Comparison of ENCODE assay signal across 32 mouse cellular contexts in the genomic region with DNA sequence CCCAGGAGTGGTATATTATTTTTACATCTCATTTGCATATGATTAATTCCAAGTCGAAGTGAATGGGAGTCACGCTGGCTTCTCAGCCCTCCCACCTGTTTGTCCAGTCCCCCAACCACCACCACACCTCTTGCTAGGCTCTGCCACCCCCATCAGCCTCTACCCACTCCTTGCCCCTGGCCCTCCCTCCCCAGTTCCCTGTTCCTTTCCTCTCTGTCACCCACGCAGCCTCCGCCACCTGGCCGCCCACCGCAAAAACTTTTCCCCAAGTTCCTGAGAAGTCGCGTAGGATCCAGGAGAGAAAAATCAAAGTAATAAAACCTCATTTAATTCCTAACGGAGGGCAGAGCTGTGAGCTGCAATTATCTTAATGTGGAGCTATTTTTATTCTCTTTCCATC. TPM values are rescaled to one million over a fixed set of nuclear protein-coding genes. Genes with fewer than 3 reads are reported as not detected.
A peak's percentile ranks its signal among the peaks of the same experiment; 100 is the strongest.
DNase-seq lines count a peak whose midpoint lies in the region; TF ChIP-seq lines count a peak whose summit lies in the region.
"Had no signal": no experiment of that assay in that cellular context is flagged by ENCODE, and none has a peak within 500 bp of the region (broad histone marks: within the 10 kb centered on the region; RNA-seq: fewer than 3 reads in every experiment).

No protein-coding gene starts in this region.

- H3K27ac ChIP-seq in heart, embryonic 10.5 days = no peak overlapping the region; the same call in 1 of the 2 replicates
- H3K27ac ChIP-seq in left cerebral cortex, adult 2 months = no peak overlapping the region
- H3K27ac ChIP-seq: embryonic facial prominence, embryonic 13.5 days; forebrain, embryonic 10.5 days; hindbrain, postnatal 0 days; limb, embryonic 13.5 days; lung, embryonic 15.5 days; midbrain, embryonic 10.5 days; neural tube, embryonic 12.5 days had no signal

- H3K36me3 ChIP-seq in heart, embryonic 10.5 days = no peaks in the 10 kb centered on the region
- H3K36me3 ChIP-seq: embryonic facial prominence, embryonic 13.5 days; forebrain, embryonic 10.5 days; limb, embryonic 13.5 days; lung, embryonic 15.5 days; midbrain, embryonic 10.5 days; neural tube, embryonic 12.5 days had no signal

- TF ChIP-seq CTCF in left cerebral cortex, adult 2 months (IDR thresholded peaks at IDR 0.05) = no peak

- DNase-seq in heart, embryonic 10.5 days (ENCODE audit: low spot score) = no peak
- no peak for DNase-seq in heart, postnatal 10 days
- peak; percentile 60 to 69 for DNase-seq in left cerebral cortex, postnatal 36 days (ENCODE audit: low spot score in 2 of 2)
- DNase-seq in left cerebral cortex, adult 2 months (ENCODE audit: extremely low spot score in 1 of 2, low spot score in 2 of 2) = no peak
- peak; percentile 59 for DNase-seq in right cerebral cortex, postnatal 25 days
- DNase-seq in right cerebral cortex, postnatal 14 days = no peak
- no peak for DNase-seq in embryo, embryonic 11 days
- DNase-seq: adrenal gland, postnatal 36 days; cerebellum, adult 2 months; cerebellum, postnatal 36 days; forebrain, postnatal 0 days; kidney, adult 9 months; kidney, postnatal 10 days; layer of hippocampus, postnatal 36 days; thymus, postnatal 4 days had no signal

- WGBS in heart, embryonic 10.5 days = 10% methylated on average over 9 of the region's 9 CpGs

- H3K9me3 ChIP-seq in heart, embryonic 10.5 days = no peaks in the 10 kb centered on the region
- H3K9me3 ChIP-seq: embryonic facial prominence, embryonic 13.5 days; forebrain, embryonic 10.5 days; limb, embryonic 13.5 days; lung, embryonic 15.5 days; midbrain, embryonic 10.5 days; neural tube, embryonic 12.5 days had no signal

- peaks cover 90% of the 10 kb centered on the region for H3K27me3 ChIP-seq in heart, embryonic 10.5 days (ENCODE audit: insufficient read depth, poor library complexity, severe bottlenecking)

- intact Hi-C loops in heart, postnatal 10 days (cut with DNase I) = no loop called here
- intact Hi-C loops in left cerebral cortex, postnatal 36 days (cut with DNase I) = no loop called here
- intact Hi-C loops in left cerebral cortex, adult 2 months (cut with DNase I) = no loop called here

- peaks cover 54% of the 10 kb centered on the region for H3K4me1 ChIP-seq in heart, embryonic 10.5 days

- H3K4me3 ChIP-seq in heart, embryonic 10.5 days = 0 out of 2 replicates have a peak overlapping the region, but pooled peaks have one; percentile 50
- H3K4me3 ChIP-seq in left cerebral cortex, adult 2 months = no peak overlapping the region
- H3K4me3 ChIP-seq: lung, embryonic 15.5 days; myocyte; neural tube, embryonic 12.5 days had no signal

RNA-seq across cellular contexts. Expression of a gene that starts 2.0 kb away (rescaled TPM):
- polyA plus RNA-seq in heart, embryonic 10.5 days (2016; fragmentation: Nextera tagmentation; extraction: Ambion mirVana) = 8.1 and 20.1 TPM in 2 replicates
- total RNA-seq in heart, postnatal 10 days (2021) = 1 to 10 TPM; 2.7 to 4.0 TPM
- total RNA-seq in left cerebral cortex, postnatal 36 days (2021) = 100 to 1,000 TPM; 225 to 274 TPM
- 100 to 1,000 TPM; 146 to 208 TPM for total RNA-seq in left cerebral cortex, adult 2 months (2021)
- total RNA-seq: adrenal gland, postnatal 36 days; megakaryocyte progenitor cell, adult 5-6 weeks had no signal
- polyA plus RNA-seq: myocyte had no signal

RNA-seq across cellular contexts. Expression of a gene that starts 12.0 kb away (rescaled TPM):
- polyA plus RNA-seq in heart, embryonic 10.5 days (2016; fragmentation: Nextera tagmentation; extraction: Ambion mirVana) = 51.0 and 53.0 TPM in 2 replicates
- 10 to 100 TPM; 23.9 to 24.5 TPM for total RNA-seq in heart, postnatal 10 days (2021)
- total RNA-seq in left cerebral cortex, postnatal 36 days (2021) = 10 to 100 TPM; 35.9 to 39.3 TPM
- 10 to 100 TPM; 35.7 to 42.4 TPM for total RNA-seq in left cerebral cortex, adult 2 months (2021)

RNA-seq across cellular contexts. Expression of a gene that starts 16.7 kb away (rescaled TPM):
- polyA plus RNA-seq in heart, embryonic 10.5 days (2016; fragmentation: Nextera tagmentation; extraction: Ambion mirVana) = not detected in 2 replicates
- not detected for total RNA-seq in heart, postnatal 10 days (2021)
- total RNA-seq in left cerebral cortex, postnatal 36 days (2021) = 10 to 100 TPM; 65.2 to 77.3 TPM
- total RNA-seq in left cerebral cortex, adult 2 months (2021) = 10 to 100 TPM; 70.2 to 76.3 TPM
- total RNA-seq: adrenal gland, adult 18-20 months; adrenal gland, postnatal 36 days; gastrocnemius, adult 8-10 months; gastrocnemius, postnatal 4 days; heart, postnatal 25 days; megakaryocyte progenitor cell, adult 5-6 weeks had no signal
- polyA plus RNA-seq: large intestine, adult 2 months; limb, embryonic 13.5 days; liver, embryonic 16.5 days; lung, embryonic 15.5 days; myocyte; thymus, postnatal 0 days had no signal

RNA-seq across cellular contexts. Expression of a gene that starts 37.4 kb away (rescaled TPM):
- polyA plus RNA-seq in heart, embryonic 10.5 days (2016; fragmentation: Nextera tagmentation; extraction: Ambion mirVana) = 86.0 and 159 TPM in 2 replicates
- total RNA-seq in heart, postnatal 10 days (2021) = 100 to 1,000 TPM; 469 to 500 TPM
- total RNA-seq in left cerebral cortex, postnatal 36 days (2021) = 10 to 100 TPM; 11.8 to 14.4 TPM
- 1 to 10 TPM; 8.7 to 10.0 TPM for total RNA-seq in left cerebral cortex, adult 2 months (2021)
- total RNA-seq: forebrain, postnatal 0 days; megakaryocyte progenitor cell, adult 5-6 weeks had no signal
- polyA plus RNA-seq: forebrain, postnatal 0 days; hindbrain, postnatal 0 days; midbrain, embryonic 10.5 days; midbrain, embryonic 16.5 days; thymus, postnatal 0 days had no signal

RNA-seq across cellular contexts. Expression of a gene that starts 40.1 kb away (rescaled TPM):
- polyA plus RNA-seq in heart, embryonic 10.5 days (2016; fragmentation: Nextera tagmentation; extraction: Ambion mirVana) = 5.0 and 5.1 TPM in 2 replicates
- total RNA-seq in heart, postnatal 10 days (2021) = under 1 TPM in 1 of 2 experiments, not detected in 1; 0.31 TPM
- total RNA-seq in left cerebral cortex, postnatal 36 days (2021) = under 1 TPM; 0.34 to 0.47 TPM
- under 1 TPM in 1 of 2 experiments, not detected in 1; 0.51 TPM for total RNA-seq in left cerebral cortex, adult 2 months (2021)
- total RNA-seq: layer of hippocampus, postnatal 36 days; megakaryocyte progenitor cell, adult 5-6 weeks had no signal
- polyA plus RNA-seq: forebrain, embryonic 10.5 days; large intestine, adult 2 months; midbrain, embryonic 10.5 days had no signal

Comparison
In these comparisons a context has a peak if more than half of its experiments do, and no peak if none do; other contexts are left out.
1. DNase-seq: peak in left cerebral cortex, postnatal 36 days (2 of 2) and right cerebral cortex, postnatal 25 days (single experiment); none in heart, embryonic 10.5 days (single experiment), heart, postnatal 10 days (0 of 2), left cerebral cortex, adult 2 months (0 of 2), right cerebral cortex, postnatal 14 days (single experiment) and embryo, embryonic 11 days (single experiment).
2. RNA of a gene that starts 2.0 kb away (total RNA-seq): 225 to 274 TPM in left cerebral cortex, postnatal 36 days and 146 to 208 TPM in left cerebral cortex, adult 2 months; 2.7 to 4.0 TPM in heart, postnatal 10 days; every median in the first group is over 10 times any median in the second.
3. RNA of a gene that starts 16.7 kb away (total RNA-seq): 65.2 to 77.3 TPM in left cerebral cortex, postnatal 36 days and 70.2 to 76.3 TPM in left cerebral cortex, adult 2 months; not detected in heart, postnatal 10 days; every median in the first group is over 10 times any median in the second.